Mouse (Mus musculus) small intestine, adult 2 months (tissue): ENCODE measurements around the gene Camk1g.

Experiments used
- CTCF ChIP-seq: fragments of 200-500 bp; IDR thresholded peaks from 2 replicates; pipeline ENCODE4 v1.5.1; 2012; ENCODE audit warnings: low read depth, mild to moderate bottlenecking, control low read depth, inconsistent platforms, low read length, moderate library complexity, mixed read lengths; ENCODE audit not compliant: insufficient replicate concordance, insufficient read length; ENCODE audit errors: extremely low read depth
- POLR2A ChIP-seq: fragments of 200-500 bp; IDR thresholded peaks from 2 replicates; pipeline ENCODE4 v1.6.1; 2012; ENCODE audit warnings: low read depth, mild to moderate bottlenecking, control low read depth, inconsistent platforms, low read length, moderate library complexity

- TF ChIP-seq CTCF, result no peak
- no peak for TF ChIP-seq POLR2A
These were observed 18.5 kb downstream of the Camk1g start for GRCm38 (mm10) chr1:193351583-193351982.
